Mouse (Mus musculus) liver, embryonic 14.5 days (tissue): ENCODE measurements around the gene Gbf1. TPM values are rescaled to one million over a fixed set of nuclear protein-coding genes. Genes with fewer than 3 reads are reported as not detected.

Experiments used
- ATAC-seq: fragments of 200-750 bp; cut with Nextera tagmentation; 2 replicates; pipeline ENCODE4 v1.8.0; 2017; ENCODE audit warnings: moderate number of reproducible peaks, mild to moderate bottlenecking, moderate library complexity; ENCODE audit not compliant: insufficient read depth
- DNase-seq, 3 experiments: peaks; one replicate each; pipeline ENCODE4 v3.0.0-alpha.2; 2012 to 2013; ENCODE audit warnings: low read depth in 3 of 3, low spot score in 3 of 3
- H3K27ac ChIP-seq: fragments of 300-500 bp; sonication (generic); 2 replicates; pipeline ENCODE4 v1.5.1; 2014; ENCODE audit warnings: moderate library complexity, mild to moderate bottlenecking, control low read depth, inconsistent platforms
- H3K27me3 ChIP-seq: fragments of 300-500 bp; sonication (generic); 2 replicates; pipeline ENCODE4 v1.6.1; 2014; ENCODE audit warnings: mild to moderate bottlenecking, low read length, moderate library complexity; ENCODE audit not compliant: control insufficient read depth, insufficient read depth
- H3K36me3 ChIP-seq: fragments of 300-500 bp; sonication (generic); replicated peaks from 2 replicates; pipeline ENCODE4 v1.6.1; 2014; ENCODE audit warnings: low read depth; ENCODE audit not compliant: control insufficient read depth, insufficient read depth
- H3K4me1 ChIP-seq, 2 experiments: fragments of 200-500 bp in 1 of 2; fragments of 300-500 bp in 1 of 2; sonication (generic) in 1 of 2; replicated peaks; 2 replicates each; pipeline ENCODE4 v1.6.1; 2012 to 2014; ENCODE audit warnings: antibody characterized with exemption in 1 of 2, inconsistent platforms in 1 of 2, low read length in 1 of 2; ENCODE audit not compliant: control insufficient read depth in 2 of 2, insufficient read depth in 2 of 2
- H3K4me2 ChIP-seq: fragments of 300-500 bp; sonication (generic); 2 replicates; pipeline ENCODE4 v1.6.1; 2014; ENCODE audit warnings: low read depth, mild to moderate bottlenecking, control low read depth, moderate library complexity
- H3K4me3 ChIP-seq, 2 experiments: fragments of 200-500 bp in 1 of 2; fragments of 300-500 bp in 1 of 2; sonication (generic) in 1 of 2; 2 replicates each; pipeline ENCODE4 v1.5.1; 2012 to 2014; ENCODE audit warnings: low read depth in 2 of 2, low read length in 2 of 2, mild to moderate bottlenecking in 2 of 2, control low read depth in 1 of 2, inconsistent platforms in 1 of 2, moderate library complexity in 1 of 2; ENCODE audit not compliant: insufficient read depth in 1 of 2
- H3K9ac ChIP-seq: fragments of 300-500 bp; sonication (generic); replicated peaks from 2 replicates; pipeline ENCODE4 v1.6.1; 2014; ENCODE audit warnings: mild to moderate bottlenecking, control low read depth, moderate library complexity
- H3K9me3 ChIP-seq: fragments of 300-500 bp; sonication (generic); 2 replicates; pipeline ENCODE4 v1.6.1; 2016; ENCODE audit warnings: low read length, mixed read lengths; ENCODE audit not compliant: control insufficient read depth
- CTCF ChIP-seq: IDR thresholded peaks from 2 replicates; pipeline ENCODE4 v1.5.1; 2016; ENCODE audit warnings: antibody characterized with exemption, low read depth, control low read depth
- EP300 ChIP-seq: IDR thresholded peaks from 2 replicates; pipeline ENCODE4 v1.6.1; 2016; ENCODE audit warnings: antibody characterized with exemption, low read depth
- WGBS: fragments of 180-500 bp; shearing (Covaris S2); extraction: QIAGEN DNeasy Blood & Tissue Kit; methylation state at CpG from one replicate; pipeline ENCODE4 v1.1.7; 2014; ENCODE audit not compliant: insufficient replicate concordance; 5-methylcytosine and 5-hydroxymethylcytosine counted together
- polyA plus RNA-seq, 2 experiments: library from polyadenylated mRNA; depleted of rRNA in 1 of 2; stranded (reverse) in 1 of 2; unstranded in 1 of 2; fragments of >200 nt; fragmentation: Nextera tagmentation in 1 of 2; extraction: Ambion mirVana in 1 of 2; gene quantifications; 2 replicates each; pipeline versions ENCODE4 v1.2.1 to v1.2.3; 2012 to 2014

Gbf1 gene
- polyA plus RNA-seq, 2 experiments: 11.2 to 14.6 TPM

DNA sequence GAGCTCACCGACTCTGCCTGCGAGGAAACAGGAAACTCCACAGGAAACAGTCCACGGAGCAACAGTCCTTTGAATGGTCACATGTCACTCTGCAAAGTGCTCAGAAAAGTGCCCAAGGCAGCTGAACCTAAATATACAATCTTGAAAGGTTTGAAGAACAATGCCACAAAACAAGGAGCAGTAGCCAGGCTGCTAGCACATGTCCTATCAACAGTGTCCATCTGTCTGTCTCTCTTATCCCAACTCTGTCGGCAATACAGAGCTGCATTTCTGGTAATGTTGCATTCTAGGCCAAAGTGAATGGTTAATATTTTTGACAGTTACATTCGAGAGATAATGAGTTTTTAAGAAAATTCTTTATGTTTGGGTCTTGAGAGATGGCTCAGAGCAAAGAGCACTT, 90.1 kb downstream of the Gbf1 start:
- Histone ChIP-seq H3K9me3 (no peaks in the 10 kb centered on the region), H3K27me3 (no peaks in the 10 kb centered on the region), H3K9ac (no peak overlapping the region), H3K4me1 (peaks cover 4 to 6% of the 10 kb centered on the region in 2 experiments; a peak in 3 of 4 replicates), H3K36me3 (no peaks in the 10 kb centered on the region), H3K4me2 (no peak overlapping the region), H3K4me3 (no peak overlapping the region), H3K27ac (no peak overlapping the region)
- TF ChIP-seq EP300: peak; percentile 24; the same call in 1 of the 2 replicates
- TF ChIP-seq CTCF: no peak
- WGBS: 17% methylated on average over 5 of the region's 5 CpGs
- DNase-seq (peak in 2 of 3 experiments; percentile 20 to 22), ATAC-seq (peak; percentile 39; the same call in 1 of the 2 replicates)

- no peak overlapping the region for H3K4me2 ChIP-seq
- WGBS: 74% methylated on average over 5 of the region's 5 CpGs
- no peak for TF ChIP-seq CTCF
- TF ChIP-seq EP300: no peak
- peaks cover 4 to 6% of the 10 kb centered on the region in 2 experiments; a peak in 3 of 4 replicates for H3K4me1 ChIP-seq
- no peak overlapping the region for H3K27ac ChIP-seq
- H3K9ac ChIP-seq: no peak overlapping the region
- H3K4me3 ChIP-seq: no peak overlapping the region
- no peak for ATAC-seq
- no peaks in the 10 kb centered on the region for H3K9me3 ChIP-seq
- H3K36me3 ChIP-seq: no peaks in the 10 kb centered on the region
- no peak for DNase-seq
- H3K27me3 ChIP-seq: no peaks in the 10 kb centered on the region
Measured at GRCm38 (mm10) chr19:46244628-46245027, 92.3 kb downstream of the Gbf1 start.

DNA sequence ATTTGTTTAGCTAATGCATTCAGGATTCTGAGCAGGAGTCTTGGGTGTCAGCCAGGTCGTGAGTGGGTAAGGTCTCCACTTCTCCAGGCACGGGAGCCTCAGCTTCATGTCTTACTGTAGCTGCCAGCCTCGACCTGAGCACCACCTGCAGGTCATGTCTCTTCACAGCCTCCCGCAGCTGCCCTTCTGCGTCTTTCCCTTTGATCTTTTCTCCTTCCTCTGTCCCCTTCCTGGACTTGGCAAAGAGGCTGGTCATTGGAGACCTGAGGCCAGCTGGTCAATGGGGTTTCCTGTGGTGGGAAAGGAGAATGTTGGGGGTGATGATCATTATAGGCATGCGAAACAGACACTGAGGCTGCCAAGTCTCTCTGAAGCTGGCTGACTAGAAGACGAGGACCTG, 96.7 kb downstream of the Gbf1 start:
- no peak for DNase-seq
- Histone ChIP-seq H3K27me3 (no peaks in the 10 kb centered on the region), H3K4me1 (no peaks in the 10 kb centered on the region), H3K9me3 (no peaks in the 10 kb centered on the region), H3K36me3 (no peaks in the 10 kb centered on the region; the same call in 1 of the 2 replicates), H3K4me2 (no peak overlapping the region), H3K4me3 (no peak overlapping the region), H3K9ac (no peak overlapping the region), H3K27ac (no peak overlapping the region)
- TF ChIP-seq EP300: no peak
- 0 out of 2 replicates have a peak, but pooled peaks have one; percentile 22 for TF ChIP-seq CTCF
- ATAC-seq: no peak
- 53% methylated on average over 7 of the region's 7 CpGs for WGBS

DNA sequence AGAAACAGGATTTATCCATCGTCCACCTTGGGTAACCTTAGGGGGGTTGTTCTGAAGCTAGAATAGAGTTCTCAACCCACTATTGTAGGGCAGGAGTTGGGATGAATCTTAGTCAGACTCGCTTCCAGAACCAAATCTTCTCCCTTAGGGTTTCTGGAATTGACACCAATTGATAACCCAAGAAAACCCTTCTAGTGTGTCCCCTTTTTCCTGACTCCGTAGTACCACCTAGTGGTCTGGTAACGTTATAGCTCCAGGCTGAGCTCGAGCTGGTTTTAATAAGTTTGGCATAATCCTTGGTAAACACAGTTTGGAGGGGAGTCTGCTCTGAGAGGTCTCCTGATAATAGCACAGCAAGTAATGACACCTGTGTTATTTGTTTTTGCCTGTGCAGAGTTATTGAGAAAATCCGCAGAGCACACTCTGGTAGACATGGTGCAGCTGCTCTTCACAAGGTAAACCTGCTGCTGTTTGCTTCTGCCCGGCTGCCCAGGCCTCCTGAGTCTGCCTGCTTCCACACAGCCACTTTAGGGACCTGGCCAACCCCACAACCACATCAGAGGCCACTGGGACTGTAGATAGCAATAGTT, 101.9 kb downstream of the Gbf1 start:
- Histone ChIP-seq H3K4me1 (no peaks in the 10 kb centered on the region), H3K4me3 (no peak overlapping the region), H3K36me3 (no peaks in the 10 kb centered on the region; the same call in none of the 2 replicates), H3K9me3 (no peaks in the 10 kb centered on the region), H3K4me2 (no peak overlapping the region), H3K9ac (no peak overlapping the region), H3K27me3 (no peaks in the 10 kb centered on the region), H3K27ac (no peak overlapping the region)
- TF ChIP-seq EP300 (no peak), CTCF (peak; percentile 72)
- ATAC-seq (no peak), DNase-seq (peak in 1 of 3 experiments; percentile 13)
- 38% methylated on average over 7 of the region's 7 CpGs for WGBS

- WGBS: 80% methylated on average over 7 of the region's 7 CpGs
- DNase-seq (no peak), ATAC-seq (no peak)
Measured at GRCm38 (mm10) chr19:46264762-46265161, 112.5 kb downstream of the Gbf1 start.

More at GRCm38 (mm10) chr19:46264762-46265161, 112.5 kb downstream of the Gbf1 start:
- H3K4me3 ChIP-seq: no peak overlapping the region
- no peak overlapping the region for H3K4me2 ChIP-seq
- H3K9ac ChIP-seq: no peak overlapping the region
- H3K27ac ChIP-seq: no peak overlapping the region
- no peaks in the 10 kb centered on the region for H3K27me3 ChIP-seq
- H3K9me3 ChIP-seq: no peaks in the 10 kb centered on the region
- peaks cover 26% of the 10 kb centered on the region for H3K36me3 ChIP-seq
- no peaks in the 10 kb centered on the region for H3K4me1 ChIP-seq
- TF ChIP-seq CTCF: no peak
- TF ChIP-seq EP300: no peak
